Mouse (Mus musculus): Measurements from ENCODE around the gene Slc48a1.

GRCm38 (mm10) chr15:97784092-97784559, 5.8 kb downstream of the Slc48a1 start:
- peak; percentile 98 for TF ChIP-seq CTCF (IDR thresholded peaks at IDR 0.05; ENCODE audit: extremely low read depth, insufficient read length, insufficient replicate concordance, low read depth, low read length)
- peak; percentile 48 for TF ChIP-seq POLR2A (IDR thresholded peaks at IDR 0.05; ENCODE audit: low read depth, low read length)

Measured in small intestine, adult 2 months (tissue).